Mouse (Mus musculus) hindbrain, embryonic 10.5 days (tissue): ENCODE data around the gene Aldh16a1. TPM values are rescaled to one million over a fixed set of nuclear protein-coding genes. Genes with fewer than 3 reads are reported as not detected.
A peak's percentile ranks its signal among the peaks of the same experiment; 100 is the strongest.
"Not testable (repeated sequence)": the region's sequence is repeated elsewhere in the genome, so short reads cannot be mapped to it uniquely, and the experiment has no call there.

ENCODE experiments used
- DNase-seq: peaks from one replicate; pipeline ENCODE4 v3.0.0-alpha.2; 2017; ENCODE audit warnings: low spot score
- H3K27ac ChIP-seq: fragments of 300-500 bp; sonication (generic); 2 replicates; pipeline ENCODE4 v1.5.1; 2016; ENCODE audit warnings: mild to moderate bottlenecking, moderate library complexity
- H3K27me3 ChIP-seq: fragments of 300-500 bp; sonication (generic); 2 replicates; pipeline ENCODE4 v1.6.1; 2016; ENCODE audit warnings: mild to moderate bottlenecking; ENCODE audit not compliant: poor library complexity, insufficient read depth, severe bottlenecking
- H3K36me3 ChIP-seq: fragments of 300-500 bp; sonication (generic); 2 replicates; pipeline ENCODE4 v1.6.1; 2016; ENCODE audit warnings: mild to moderate bottlenecking, moderate library complexity
- H3K4me1 ChIP-seq: fragments of 300-500 bp; sonication (generic); replicated peaks from 2 replicates; pipeline ENCODE4 v1.6.1; 2016; ENCODE audit warnings: mild to moderate bottlenecking
- H3K4me3 ChIP-seq: fragments of 300-500 bp; sonication (generic); 2 replicates; pipeline ENCODE4 v1.5.1; 2016; ENCODE audit warnings: mild to moderate bottlenecking, moderate library complexity
- H3K9me3 ChIP-seq: fragments of 300-500 bp; sonication (generic); 2 replicates; pipeline ENCODE4 v1.6.1; 2016; ENCODE audit warnings: mild to moderate bottlenecking, moderate library complexity
- WGBS: fragments of 180-500 bp; shearing (Covaris S2); methylation state at CpG from one replicate; pipeline ENCODE4 v1.1.7; 2016; 5-methylcytosine and 5-hydroxymethylcytosine counted together
- polyA plus RNA-seq: library from polyadenylated mRNA; unstranded; fragments of >200 nt; fragmentation: Nextera tagmentation; extraction: Ambion mirVana; gene quantifications from 2 replicates; pipeline ENCODE4 v1.2.1, GENCODE M21; 2016

Gene Aldh16a1
- polyA plus RNA-seq, 1 experiment from 2014 or later = 54.5 TPM

GRCm38 (mm10) chr7:45124224-45125143 lies 29.9 kb downstream of the Aldh16a1 start, which contains the start of gene Rps11:
Rps11 (minus strand) TSS chr7:45124439.
- H3K27me3 ChIP-seq = no peaks in the 10 kb centered on the region
- peak within 1 kb of the TSS; percentile 90 for H3K4me3 ChIP-seq
- H3K27ac ChIP-seq = peak within 1 kb of the TSS; percentile 99
- H3K36me3 ChIP-seq = peaks cover 71% of the 10 kb centered on the region
- DNase-seq = peak; percentile 99
- under 1% methylated on average over 59 of the region's 59 CpGs for WGBS
- peaks cover 61% of the 10 kb centered on the region for H3K4me1 ChIP-seq
- no peaks in the 10 kb centered on the region for H3K9me3 ChIP-seq

DNA sequence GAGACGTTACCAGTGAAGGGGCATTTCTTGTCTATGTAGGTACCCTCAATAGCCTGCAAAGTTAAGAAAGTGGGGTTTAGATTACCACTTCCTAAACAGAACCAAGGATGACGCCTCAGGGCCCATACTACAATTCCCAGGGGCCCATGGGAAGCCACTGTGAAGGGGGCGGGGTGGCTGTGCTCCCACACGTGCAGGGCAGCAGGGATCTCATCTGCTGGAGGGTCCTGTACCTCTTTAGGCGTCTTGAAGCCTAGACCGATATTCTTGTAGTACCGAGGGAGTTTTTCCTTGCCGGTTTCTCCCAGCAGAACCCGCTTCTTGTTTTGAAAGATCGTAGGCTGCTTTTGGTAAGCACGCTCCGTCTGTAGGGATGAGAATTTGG lies 31.2 kb downstream of the Aldh16a1 start:
- H3K9me3 ChIP-seq = no peaks in the 10 kb centered on the region
- no peaks in the 10 kb centered on the region for H3K27me3 ChIP-seq
- peak overlapping the region; percentile 90 for H3K4me3 ChIP-seq
- peaks cover 84% of the 10 kb centered on the region for H3K36me3 ChIP-seq
- peaks cover 55% of the 10 kb centered on the region for H3K4me1 ChIP-seq
- DNase-seq = no peak
- H3K27ac ChIP-seq = peak overlapping the region; percentile 99
- 26% methylated on average over 12 of the region's 12 CpGs for WGBS

GRCm38 (mm10) chr7:45122561-45123185 lies 31.7 kb downstream of the Aldh16a1 start:
- Histone ChIP-seq H3K4me1 (peaks cover 60% of the 10 kb centered on the region), H3K9me3 (no peaks in the 10 kb centered on the region), H3K4me3 (peak overlapping the region; percentile 90), H3K36me3 (peaks cover 86% of the 10 kb centered on the region), H3K27ac (peak overlapping the region; percentile 99), H3K27me3 (no peaks in the 10 kb centered on the region)
- no peak for DNase-seq
- WGBS = 88% methylated on average over 15 of the region's 15 CpGs

GRCm38 (mm10) chr7:45121966-45122365 lies 32.4 kb downstream of the Aldh16a1 start:
- peaks cover 80% of the 10 kb centered on the region for H3K36me3 ChIP-seq
- H3K27ac ChIP-seq = peak overlapping the region; percentile 18; the same call in 1 of the 2 replicates
- peaks cover 56% of the 10 kb centered on the region for H3K4me1 ChIP-seq
- no peaks in the 10 kb centered on the region for H3K27me3 ChIP-seq
- DNase-seq = no peak
- 0 out of 2 replicates have a peak overlapping the region, but pooled peaks have one; percentile 16 for H3K4me3 ChIP-seq
- no peaks in the 10 kb centered on the region for H3K9me3 ChIP-seq

DNA sequence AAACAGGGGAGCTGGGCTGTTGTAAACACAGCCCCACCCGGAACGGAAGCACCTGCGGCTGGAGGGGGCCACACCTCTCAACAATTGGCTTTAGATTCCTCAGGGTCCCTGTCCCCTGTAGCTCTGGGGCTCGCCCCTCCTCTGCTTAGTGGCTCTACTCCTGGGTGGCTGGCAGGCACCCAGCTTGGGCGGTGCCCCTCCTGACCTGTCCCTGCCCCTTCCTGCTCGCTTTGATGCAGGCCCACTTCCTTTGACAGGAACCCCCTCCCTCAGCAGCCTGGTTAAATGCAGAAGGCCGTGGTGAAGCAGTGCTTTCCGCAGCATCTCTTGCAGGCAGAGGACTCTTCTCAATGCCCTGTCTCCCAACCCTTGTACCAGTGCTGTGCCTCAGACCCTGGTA lies 33.0 kb downstream of the Aldh16a1 start:
- Histone ChIP-seq H3K36me3 (peaks cover 75% of the 10 kb centered on the region), H3K4me1 (peaks cover 50% of the 10 kb centered on the region), H3K9me3 (no peaks in the 10 kb centered on the region), H3K4me3 (peak overlapping the region; percentile 16; the same call in 1 of the 2 replicates), H3K27ac (peak overlapping the region; percentile 37; the same call in 1 of the 2 replicates), H3K27me3 (no peaks in the 10 kb centered on the region)
- WGBS = 85% methylated on average over 8 of the region's 8 CpGs
- DNase-seq = no peak

DNA sequence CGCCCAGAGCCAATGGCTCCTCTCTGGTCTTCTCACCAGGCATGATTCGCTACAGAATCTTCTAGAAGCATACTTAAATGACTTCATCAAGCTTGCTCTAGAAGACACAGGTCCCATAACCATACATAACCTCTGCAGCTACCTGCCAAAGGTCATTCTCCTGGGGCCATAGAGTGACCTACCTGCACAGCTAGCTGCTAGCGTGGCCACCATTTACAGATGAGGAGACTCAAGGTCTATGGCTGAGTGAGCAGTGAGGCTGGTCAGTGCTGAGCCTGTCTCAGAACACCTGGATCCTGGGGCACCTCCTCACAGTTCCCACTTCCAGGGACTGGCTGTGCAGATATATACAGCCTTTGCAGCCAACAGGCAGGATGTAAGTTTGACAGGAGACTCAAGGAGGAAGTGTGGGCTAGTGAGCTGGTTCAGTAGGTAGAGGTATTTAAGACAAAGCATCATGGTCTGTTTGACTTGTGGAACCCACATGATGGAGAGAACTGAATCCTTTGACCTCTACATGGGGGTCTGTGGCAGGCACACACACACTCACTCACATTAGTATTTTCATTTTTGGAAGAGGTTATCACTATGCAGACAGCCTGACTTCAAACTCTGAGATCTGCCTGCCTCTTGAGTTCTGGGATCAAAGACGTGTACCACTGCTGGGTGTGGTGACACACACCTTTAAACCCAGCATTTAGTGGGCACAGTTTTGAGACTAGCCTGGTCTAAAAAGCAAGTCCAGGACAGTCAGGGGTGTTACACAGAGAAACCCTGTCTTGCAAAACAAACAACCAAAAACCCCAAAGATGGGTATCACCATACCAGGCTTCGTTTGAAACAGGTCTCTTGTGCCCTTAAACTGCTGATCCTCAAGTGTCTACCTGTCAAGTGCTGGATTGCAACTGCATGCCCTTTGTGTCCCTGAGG lies 34.3 kb downstream of the Aldh16a1 start:
- no peaks in the 10 kb centered on the region for H3K9me3 ChIP-seq
- 84% methylated on average over 5 of the region's 5 CpGs for WGBS
- peaks cover 61% of the 10 kb centered on the region for H3K36me3 ChIP-seq
- no peak for DNase-seq
- no peak overlapping the region for H3K27ac ChIP-seq
- H3K4me3 ChIP-seq = no peak overlapping the region
- peaks cover 39% of the 10 kb centered on the region for H3K4me1 ChIP-seq
- H3K27me3 ChIP-seq = no peaks in the 10 kb centered on the region

DNA sequence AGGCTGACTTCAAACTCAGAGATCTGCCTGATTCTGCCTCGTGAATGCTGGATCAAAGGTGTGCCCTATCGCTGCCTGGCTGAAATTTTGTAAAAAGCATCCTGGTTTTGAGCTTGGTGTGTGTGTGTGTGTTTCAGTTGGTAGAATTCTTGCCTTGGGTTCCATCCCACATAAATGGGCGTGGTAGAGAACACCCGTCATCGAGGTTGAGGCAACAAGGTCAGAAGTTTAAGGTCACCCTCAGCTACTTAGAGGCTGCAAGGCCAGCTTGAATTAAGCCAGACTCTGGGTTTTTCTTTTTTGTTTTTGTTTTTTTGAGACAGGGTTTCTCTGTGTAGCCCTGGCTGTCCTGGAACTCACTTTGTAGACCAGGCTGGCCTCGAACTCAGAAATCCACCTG lies 36.0 kb downstream of the Aldh16a1 start:
- Histone ChIP-seq H3K4me1 (peaks cover 32% of the 10 kb centered on the region), H3K4me3 (no peak overlapping the region), H3K9me3 (no peaks in the 10 kb centered on the region), H3K27me3 (no peaks in the 10 kb centered on the region), H3K36me3 (peaks cover 59% of the 10 kb centered on the region), H3K27ac (no peak overlapping the region)
- no peak for DNase-seq
- 90% methylated on average over 6 of the region's 6 CpGs for WGBS

DNA sequence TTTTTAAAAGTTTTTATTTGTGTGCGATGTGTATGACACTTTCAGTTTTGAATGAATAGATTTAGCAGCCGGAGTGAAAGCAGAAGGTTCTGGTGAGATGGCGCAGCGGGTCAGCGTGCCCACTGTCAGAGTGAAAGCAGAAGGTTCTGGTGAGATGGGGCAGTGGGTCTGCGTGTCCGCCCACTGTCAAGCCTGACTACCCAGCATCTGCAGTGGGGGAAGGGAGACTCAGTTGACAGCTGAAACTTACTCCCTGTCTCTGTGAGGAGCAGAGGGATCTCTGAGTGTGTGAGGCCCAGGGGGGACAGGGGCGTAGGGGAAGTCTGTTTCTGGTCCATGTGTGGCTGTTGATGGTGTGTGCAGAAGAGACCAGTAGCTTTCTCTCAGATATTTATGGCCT lies 36.8 kb downstream of the Aldh16a1 start:
- Histone ChIP-seq H3K9me3 (no peaks in the 10 kb centered on the region), H3K4me3 (no peak overlapping the region), H3K36me3 (peaks cover 51% of the 10 kb centered on the region), H3K27ac (no peak overlapping the region), H3K4me1 (peaks cover 24% of the 10 kb centered on the region), H3K27me3 (no peaks in the 10 kb centered on the region)
- no peak for DNase-seq
- WGBS = 75% methylated on average over 8 of the region's 8 CpGs

DNA sequence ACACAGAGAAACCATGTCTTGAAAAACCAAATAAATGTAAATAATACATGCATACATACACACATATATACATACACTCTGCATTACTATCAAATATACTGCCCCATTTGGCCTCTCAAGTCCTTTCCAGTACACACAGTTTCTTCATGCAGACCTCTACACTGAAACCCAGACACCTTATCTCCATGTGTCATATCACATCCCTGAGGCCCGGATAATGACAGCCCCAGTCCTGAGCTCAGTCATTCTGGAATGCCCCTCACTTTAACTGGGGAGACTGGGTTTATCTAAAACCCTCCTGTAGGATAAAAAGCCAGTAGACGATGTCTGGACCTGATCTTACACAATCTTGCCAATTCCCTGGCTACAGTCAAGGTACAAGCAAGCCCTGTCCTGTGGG lies 40.9 kb downstream of the Aldh16a1 start:
- Histone ChIP-seq H3K36me3 (peaks cover 10% of the 10 kb centered on the region), H3K4me1 (0 out of 2 replicates have a peak, but pooled peaks cover 10% of the 10 kb centered on the region), H3K27me3 (no peaks in the 10 kb centered on the region), H3K4me3 (no peak overlapping the region), H3K27ac (no peak overlapping the region), H3K9me3 (no peaks in the 10 kb centered on the region)
- 83% methylated on average over 2 of the region's 2 CpGs for WGBS
- DNase-seq = no peak

DNA sequence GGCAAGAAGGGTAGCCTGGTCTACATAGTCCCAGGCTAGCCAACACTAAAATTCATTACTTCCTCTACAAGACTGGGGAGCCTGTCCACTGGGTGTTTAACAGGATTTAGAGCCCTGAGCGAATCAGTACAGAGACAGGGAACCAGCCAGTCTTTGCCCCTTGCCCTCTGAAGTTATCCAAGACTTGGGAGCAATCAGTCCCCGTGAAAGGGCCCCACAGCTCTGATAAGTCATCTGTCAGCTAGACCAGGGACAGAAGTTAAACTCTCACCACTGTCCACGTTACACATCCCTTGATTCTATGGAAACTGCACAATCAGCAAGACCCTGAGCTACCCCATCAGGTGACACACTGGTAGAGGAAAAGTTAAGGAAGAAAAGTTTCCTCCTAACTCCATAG lies 41.9 kb downstream of the Aldh16a1 start:
- Histone ChIP-seq H3K4me1 (0 out of 2 replicates have a peak, but pooled peaks cover 3% of the 10 kb centered on the region), H3K9me3 (no peaks in the 10 kb centered on the region), H3K27ac (no peak overlapping the region), H3K4me3 (no peak overlapping the region), H3K36me3 (peaks cover under 1% of the 10 kb centered on the region; the same call in 1 of the 2 replicates), H3K27me3 (no peaks in the 10 kb centered on the region)
- no peak for DNase-seq
- WGBS = 73% methylated on average over 3 of the region's 3 CpGs

GRCm38 (mm10) chr7:45111940-45112339 lies 42.4 kb downstream of the Aldh16a1 start:
- DNase-seq = no peak
- no peak overlapping the region for H3K27ac ChIP-seq
- no peaks in the 10 kb centered on the region for H3K27me3 ChIP-seq
- H3K9me3 ChIP-seq = no peaks in the 10 kb centered on the region
- H3K4me1 ChIP-seq = peaks cover 7% of the 10 kb centered on the region
- H3K4me3 ChIP-seq = no peak overlapping the region
- 73% methylated on average over 2 of the region's 2 CpGs for WGBS
- no peaks in the 10 kb centered on the region for H3K36me3 ChIP-seq

- H3K4me1 ChIP-seq = peaks cover 20% of the 10 kb centered on the region
- H3K27ac ChIP-seq, H3K4me3 ChIP-seq, H3K27me3 ChIP-seq, H3K36me3 ChIP-seq, DNase-seq, H3K9me3 ChIP-seq: not testable (repeated sequence)
- WGBS = 89% methylated on average over 4 of the region's 4 CpGs
Measured at GRCm38 (mm10) chr7:45110089-45110488, 44.3 kb downstream of the Aldh16a1 start.
